In genomic region chr3:89421002-89421774, GRCm38 (mm10) we compare ENCODE assay signal across 8 mouse cellular contexts. TPM values are rescaled to one million over a fixed set of nuclear protein-coding genes. Genes with fewer than 3 reads are reported as not detected.
DNase-seq lines count a peak whose midpoint lies in the region; ATAC-seq and TF ChIP-seq lines count a peak whose summit lies in the region.

No protein-coding gene starts in this region.

- H3K27ac ChIP-seq in forebrain, embryonic 13.5 days, result no peak overlapping the region
- peak overlapping the region; percentile 100 for H3K27ac ChIP-seq in heart, embryonic 16.5 days (ENCODE audit: low read length)
- peak overlapping the region; percentile 98 for H3K27ac ChIP-seq in liver, embryonic 16.5 days (ENCODE audit: low read length)
- peak overlapping the region; percentile 71 for H3K27ac ChIP-seq in neural tube, embryonic 13.5 days (replicated peaks)

- WGBS in forebrain, embryonic 13.5 days, result 5% methylated on average over 11 of the region's 11 CpGs
- WGBS in heart, embryonic 16.5 days, result 8% methylated on average over 11 of the region's 11 CpGs
- WGBS in liver, embryonic 16.5 days (ENCODE audit: insufficient replicate concordance), result 10% methylated on average over 11 of the region's 11 CpGs
- 6% methylated on average over 11 of the region's 11 CpGs for WGBS in neural tube, embryonic 13.5 days

- H3K4me2 ChIP-seq in forebrain, embryonic 13.5 days, result peak overlapping the region; percentile 91
- H3K4me2 ChIP-seq in heart, embryonic 16.5 days (ENCODE audit: low read depth, low read length), result peak overlapping the region; percentile 85
- peak overlapping the region; percentile 79 for H3K4me2 ChIP-seq in liver, embryonic 16.5 days (ENCODE audit: low read depth, low read length)
- H3K4me2 ChIP-seq in neural tube, embryonic 13.5 days, result peak overlapping the region; percentile 89

- no peaks in the 10 kb centered on the region for H3K9me3 ChIP-seq in E14TG2a.4 (ENCODE audit: low read length)
- no peaks in the 10 kb centered on the region for H3K9me3 ChIP-seq in forebrain, embryonic 13.5 days (replicated peaks)
- no peaks in the 10 kb centered on the region for H3K9me3 ChIP-seq in heart, embryonic 16.5 days (replicated peaks; ENCODE audit: control insufficient read depth, low read length)
- no peaks in the 10 kb centered on the region for H3K9me3 ChIP-seq in liver, embryonic 16.5 days (replicated peaks; ENCODE audit: control insufficient read depth, low read length)
- no peaks in the 10 kb centered on the region for H3K9me3 ChIP-seq in neural tube, embryonic 13.5 days

- no peaks in the 10 kb centered on the region for H3K27me3 ChIP-seq in E14TG2a.4 (ENCODE audit: insufficient read depth, low read length)
- H3K27me3 ChIP-seq in forebrain, embryonic 13.5 days, result no peaks in the 10 kb centered on the region
- no peaks in the 10 kb centered on the region for H3K27me3 ChIP-seq in heart, embryonic 16.5 days (ENCODE audit: control insufficient read depth, insufficient read depth, low read length)
- no peaks in the 10 kb centered on the region for H3K27me3 ChIP-seq in liver, embryonic 16.5 days (ENCODE audit: control insufficient read depth, insufficient read depth, low read depth, low read length)
- no peaks in the 10 kb centered on the region for H3K27me3 ChIP-seq in neural tube, embryonic 13.5 days

- no peak for TF ChIP-seq CTCF in E14TG2a.4 (conservative IDR thresholded peaks at IDR 0.05; ENCODE audit: low read length)

- peak; percentile 78 for DNase-seq in c-Kit-positive CD71-positive TER-119-negative erythroid progenitor cells, embryonic 14.5 days (ENCODE audit: low read depth)
- DNase-seq in kidney, postnatal 36 days, result peak; percentile 78 to 85
- peak; percentile 82 for DNase-seq in testis, postnatal 14 days (ENCODE audit: low spot score)

- peak; percentile 36; the same call in 1 of the 2 replicates for ATAC-seq in forebrain, embryonic 13.5 days
- peak; percentile 67 for ATAC-seq in heart, embryonic 16.5 days (replicated peaks; ENCODE audit: extremely low read depth, insufficient read depth, low FRiP score)
- peak; percentile 78 for ATAC-seq in liver, embryonic 16.5 days (ENCODE audit: low read depth)
- ATAC-seq in neural tube, embryonic 13.5 days (ENCODE audit: low read depth), result 0 out of 2 replicates have a peak, but pooled peaks have one; percentile 32

- peaks cover 44% of the 10 kb centered on the region for H3K36me3 ChIP-seq in E14TG2a.4 (ENCODE audit: insufficient read depth, low read length)
- peaks cover 2% of the 10 kb centered on the region for H3K36me3 ChIP-seq in forebrain, embryonic 13.5 days (ENCODE audit: poor library complexity, severe bottlenecking)
- H3K36me3 ChIP-seq in heart, embryonic 16.5 days (ENCODE audit: control insufficient read depth, insufficient read depth), result peaks cover 9% of the 10 kb centered on the region
- H3K36me3 ChIP-seq in liver, embryonic 16.5 days (ENCODE audit: control insufficient read depth, insufficient read depth), result peaks cover 15% of the 10 kb centered on the region
- peaks cover 4% of the 10 kb centered on the region; the same call in 1 of the 2 replicates for H3K36me3 ChIP-seq in neural tube, embryonic 13.5 days

- H3K4me3 ChIP-seq in E14TG2a.4 (replicated peaks; ENCODE audit: low read length), result peak overlapping the region; percentile 83
- peak overlapping the region; percentile 34 for H3K4me3 ChIP-seq in forebrain, embryonic 13.5 days
- H3K4me3 ChIP-seq in heart, embryonic 16.5 days (ENCODE audit: low read length), result peak overlapping the region; percentile 56
- peak overlapping the region; percentile 63 for H3K4me3 ChIP-seq in liver, embryonic 16.5 days (ENCODE audit: low read depth, low read length)
- peak overlapping the region; percentile 40 for H3K4me3 ChIP-seq in neural tube, embryonic 13.5 days

- H3K9ac ChIP-seq in forebrain, embryonic 13.5 days, result peak overlapping the region; percentile 68
- peak overlapping the region; percentile 72 for H3K9ac ChIP-seq in heart, embryonic 16.5 days (ENCODE audit: low read length)
- H3K9ac ChIP-seq in liver, embryonic 16.5 days (ENCODE audit: low read depth, low read length), result peak overlapping the region; percentile 68
- H3K9ac ChIP-seq in neural tube, embryonic 13.5 days, result peak overlapping the region; percentile 74

- peaks cover 71% of the 10 kb centered on the region for H3K4me1 ChIP-seq in E14TG2a.4 (replicated peaks; ENCODE audit: low read depth, low read length)
- peaks cover 46% of the 10 kb centered on the region for H3K4me1 ChIP-seq in forebrain, embryonic 13.5 days
- peaks cover 36% of the 10 kb centered on the region for H3K4me1 ChIP-seq in heart, embryonic 16.5 days (ENCODE audit: control insufficient read depth, insufficient read depth, low read length)
- H3K4me1 ChIP-seq in liver, embryonic 16.5 days (ENCODE audit: control insufficient read depth, low read depth, low read length), result peaks cover 70% of the 10 kb centered on the region
- peaks cover 62% of the 10 kb centered on the region for H3K4me1 ChIP-seq in neural tube, embryonic 13.5 days (replicated peaks)

RNA-seq across cellular contexts. Expression of gene Shc1, which starts 2.9 kb away (rescaled TPM):
- polyA plus RNA-seq in forebrain, embryonic 13.5 days (2015; fragmentation: Nextera tagmentation; extraction: Ambion mirVana), result 15.9 and 16.7 TPM in 2 replicates
- 67.7 and 72.3 TPM in 2 replicates for polyA plus RNA-seq in heart, embryonic 16.5 days (2015; fragmentation: Nextera tagmentation; extraction: Ambion mirVana)
- 43.2 and 46.0 TPM in 2 replicates for polyA plus RNA-seq in liver, embryonic 16.5 days (2015; fragmentation: Nextera tagmentation; extraction: Ambion mirVana)
- 41.8 and 45.1 TPM in 2 replicates for polyA plus RNA-seq in neural tube, embryonic 13.5 days (2015; fragmentation: Nextera tagmentation; extraction: Ambion mirVana)

RNA-seq across cellular contexts. Expression of gene Cks1b, which starts 3.0 kb away (rescaled TPM):
- polyA plus RNA-seq in forebrain, embryonic 13.5 days (2015; fragmentation: Nextera tagmentation; extraction: Ambion mirVana), result 352 TPM in 2 replicates
- polyA plus RNA-seq in heart, embryonic 16.5 days (2015; fragmentation: Nextera tagmentation; extraction: Ambion mirVana), result 288 and 304 TPM in 2 replicates
- 176 and 206 TPM in 2 replicates for polyA plus RNA-seq in liver, embryonic 16.5 days (2015; fragmentation: Nextera tagmentation; extraction: Ambion mirVana)
- 110 and 144 TPM in 2 replicates for polyA plus RNA-seq in neural tube, embryonic 13.5 days (2015; fragmentation: Nextera tagmentation; extraction: Ambion mirVana)

RNA-seq across cellular contexts. Expression of gene Pygo2, which starts 8.8 kb away (rescaled TPM):
- polyA plus RNA-seq in forebrain, embryonic 13.5 days (2015; fragmentation: Nextera tagmentation; extraction: Ambion mirVana), result 30.4 and 32.4 TPM in 2 replicates
- polyA plus RNA-seq in heart, embryonic 16.5 days (2015; fragmentation: Nextera tagmentation; extraction: Ambion mirVana), result 21.8 and 24.0 TPM in 2 replicates
- 6.6 and 8.7 TPM in 2 replicates for polyA plus RNA-seq in liver, embryonic 16.5 days (2015; fragmentation: Nextera tagmentation; extraction: Ambion mirVana)
- polyA plus RNA-seq in neural tube, embryonic 13.5 days (2015; fragmentation: Nextera tagmentation; extraction: Ambion mirVana), result 40.4 and 47.7 TPM in 2 replicates

RNA-seq across cellular contexts. Expression of gene Flad1, which starts 9.5 kb away (rescaled TPM):
- polyA plus RNA-seq in forebrain, embryonic 13.5 days (2015; fragmentation: Nextera tagmentation; extraction: Ambion mirVana), result 36.3 and 39.4 TPM in 2 replicates
- polyA plus RNA-seq in heart, embryonic 16.5 days (2015; fragmentation: Nextera tagmentation; extraction: Ambion mirVana), result 38.8 and 41.0 TPM in 2 replicates
- polyA plus RNA-seq in liver, embryonic 16.5 days (2015; fragmentation: Nextera tagmentation; extraction: Ambion mirVana), result 14.9 and 15.1 TPM in 2 replicates
- polyA plus RNA-seq in neural tube, embryonic 13.5 days (2015; fragmentation: Nextera tagmentation; extraction: Ambion mirVana), result 30.7 and 33.2 TPM in 2 replicates

RNA-seq across cellular contexts. Expression of gene Pbxip1, which starts 15.3 kb away (rescaled TPM):
- polyA plus RNA-seq in forebrain, embryonic 13.5 days (2015; fragmentation: Nextera tagmentation; extraction: Ambion mirVana), result 10.2 TPM in 2 replicates
- 67.5 and 74.8 TPM in 2 replicates for polyA plus RNA-seq in heart, embryonic 16.5 days (2015; fragmentation: Nextera tagmentation; extraction: Ambion mirVana)
- polyA plus RNA-seq in liver, embryonic 16.5 days (2015; fragmentation: Nextera tagmentation; extraction: Ambion mirVana), result 7.2 and 8.6 TPM in 2 replicates
- 15.6 and 17.0 TPM in 2 replicates for polyA plus RNA-seq in neural tube, embryonic 13.5 days (2015; fragmentation: Nextera tagmentation; extraction: Ambion mirVana)
